Mouse (Mus musculus) thymus, adult 2 months (tissue): ENCODE data around the gene Pop5.

ENCODE experiments used
- CTCF ChIP-seq: fragments of 200-500 bp; IDR thresholded peaks from 2 replicates; pipeline ENCODE4 v1.5.1; 2012; ENCODE audit warnings: mild to moderate bottlenecking, control low read depth, low read length, moderate library complexity, borderline replicate concordance; ENCODE audit not compliant: control insufficient read depth, poor library complexity, insufficient read depth; ENCODE audit errors: extremely low read depth
- POLR2A ChIP-seq: fragments of 200-500 bp; IDR thresholded peaks from 2 replicates; pipeline ENCODE4 v1.6.1; 2012; ENCODE audit warnings: mild to moderate bottlenecking, low read length, control low read depth, moderate library complexity; ENCODE audit not compliant: control insufficient read depth, poor library complexity, insufficient read depth; ENCODE audit errors: extremely low read depth

DNA sequence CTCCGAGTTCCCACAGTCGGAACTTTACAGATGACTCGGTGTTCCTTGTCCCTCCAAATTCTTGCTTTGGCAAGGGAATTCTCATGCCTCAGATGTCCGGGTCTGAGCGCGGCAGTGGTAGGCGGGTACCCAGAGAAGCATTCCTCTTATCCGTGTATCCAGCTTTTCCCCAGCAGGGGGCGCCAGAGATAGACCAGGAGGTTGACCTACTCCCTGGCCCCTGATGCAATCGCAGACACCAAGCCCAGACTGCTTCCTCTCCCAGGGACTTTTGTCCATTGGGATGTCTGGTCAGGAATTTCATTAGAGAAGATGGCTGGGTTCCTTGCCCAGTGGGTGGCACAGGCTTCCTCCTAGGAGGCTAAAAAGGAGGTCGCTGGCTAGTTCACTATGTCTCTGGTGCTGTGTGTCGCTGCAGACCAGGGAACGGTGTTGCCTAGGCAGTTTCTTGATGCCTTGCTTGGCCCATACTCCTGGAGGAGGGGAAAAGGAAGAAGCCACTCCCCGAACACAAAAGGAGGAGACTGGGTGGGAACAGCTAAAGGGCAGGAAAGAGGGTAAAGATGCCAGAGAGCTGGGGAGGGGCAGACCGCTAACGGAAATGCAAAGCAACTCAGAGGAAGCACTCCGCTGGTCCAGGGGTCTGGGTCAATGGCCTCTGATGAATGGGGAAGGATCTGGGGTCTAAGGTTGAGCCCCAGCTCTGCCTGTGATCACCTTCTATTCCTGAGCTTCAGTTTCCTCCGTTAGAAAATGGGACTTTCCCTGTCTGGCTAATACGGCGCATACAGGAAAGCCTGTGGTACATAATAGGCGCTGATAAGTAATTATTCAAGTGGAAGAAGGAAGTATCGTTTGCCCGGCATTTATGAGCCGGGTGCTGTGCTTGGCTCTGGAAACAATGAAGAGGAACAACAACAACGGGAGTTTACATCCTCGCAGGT, 48.2 kb upstream of the Pop5 start:
- TF ChIP-seq POLR2A (no peak), CTCF (peak; percentile 90)
